Mouse (Mus musculus) cerebellum, adult (tissue): ENCODE data around the gene BC048562.

ENCODE experiments used
- ATAC-seq: cut with Nextera tagmentation; 2 replicates; pipeline ENCODE4 v1.9.2; 2017; ENCODE audit warnings: mild to moderate bottlenecking, moderate library complexity, mixed read lengths; ENCODE audit not compliant: insufficient number of reproducible peaks, low FRiP score, low TSS enrichment

The BC048562 gene

DNA sequence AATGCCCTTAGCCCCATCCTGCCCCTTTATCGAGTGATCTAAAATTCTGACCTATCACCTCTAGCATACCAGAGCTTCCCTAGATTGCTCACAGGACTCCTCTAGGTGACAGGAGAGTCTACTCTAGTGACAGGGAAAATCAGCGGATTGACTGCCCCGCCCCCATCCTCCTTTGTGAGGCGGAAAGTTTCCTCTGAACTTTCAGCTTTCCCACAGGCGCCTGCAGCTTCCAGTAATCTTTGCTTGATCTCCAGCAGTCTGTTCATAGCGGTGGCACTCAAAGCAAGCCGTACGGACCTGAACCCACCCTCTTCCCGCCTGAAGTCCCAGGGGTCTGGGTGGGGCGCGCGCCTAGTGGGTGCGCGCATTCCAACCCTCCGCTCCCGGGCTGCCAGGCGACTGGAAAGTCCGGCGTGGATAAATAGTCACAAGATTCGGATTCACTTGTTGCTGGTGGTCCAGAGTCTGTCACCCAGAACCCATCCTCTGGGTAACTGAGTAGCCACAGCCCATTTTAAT is 42.4 kb downstream of the BC048562 start:
- ATAC-seq, result no peak

DNA sequence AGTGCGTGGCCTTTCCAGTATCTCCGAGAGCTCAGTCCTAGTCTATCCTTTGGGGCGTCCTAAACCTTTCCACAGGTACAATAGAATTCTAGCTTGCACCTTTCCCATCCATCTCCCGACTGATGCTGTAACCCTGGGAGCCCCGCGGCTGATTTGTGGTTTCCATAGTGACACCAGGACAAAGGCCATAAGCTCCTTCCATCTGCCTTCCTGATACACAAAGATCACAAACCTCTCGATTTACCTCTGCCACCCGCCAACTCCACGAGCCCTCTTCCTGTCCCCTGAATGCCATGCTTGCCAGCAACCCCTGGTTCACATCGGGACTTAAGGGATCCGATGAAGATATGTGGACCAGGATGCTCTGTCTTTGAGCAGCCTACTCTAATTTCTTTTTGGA is 43.0 kb downstream of the BC048562 start:
- no peak for ATAC-seq

DNA sequence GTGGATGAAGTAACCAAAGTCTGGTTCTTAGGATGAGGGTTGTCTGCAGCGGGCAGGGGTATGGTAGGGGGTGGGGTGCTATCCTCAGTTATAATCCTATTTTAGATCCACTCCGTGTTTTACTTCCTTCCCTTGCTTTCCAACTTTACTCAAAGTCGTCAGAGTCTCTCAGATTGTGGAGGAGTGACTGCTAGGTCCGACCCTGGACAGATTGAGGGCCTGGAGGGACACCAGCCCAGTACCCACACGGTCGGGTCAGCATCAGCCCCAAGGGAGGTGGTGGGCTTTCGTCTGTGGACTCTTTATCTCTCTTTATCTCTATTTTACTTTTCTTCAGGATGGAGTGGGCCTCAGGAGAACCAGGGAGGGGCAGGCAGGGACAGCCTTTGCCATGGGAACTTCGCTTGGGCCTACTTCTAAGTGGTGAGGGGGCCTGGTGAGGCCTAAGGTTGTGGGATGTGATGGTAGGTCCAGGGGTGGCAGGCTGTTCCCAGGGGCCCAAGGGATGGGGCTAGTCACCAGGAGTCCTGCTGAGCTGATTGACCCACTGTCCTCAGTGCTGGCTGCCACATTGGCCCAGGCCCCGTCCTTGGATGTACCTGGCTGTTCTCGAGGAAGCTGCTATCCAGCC is 43.6 kb downstream of the BC048562 start, which contains the start of gene Lamb2:
TSS of gene Lamb2 (plus strand) at position 16 of the 631 bp plus-strand sequence.
- no peak for ATAC-seq

DNA sequence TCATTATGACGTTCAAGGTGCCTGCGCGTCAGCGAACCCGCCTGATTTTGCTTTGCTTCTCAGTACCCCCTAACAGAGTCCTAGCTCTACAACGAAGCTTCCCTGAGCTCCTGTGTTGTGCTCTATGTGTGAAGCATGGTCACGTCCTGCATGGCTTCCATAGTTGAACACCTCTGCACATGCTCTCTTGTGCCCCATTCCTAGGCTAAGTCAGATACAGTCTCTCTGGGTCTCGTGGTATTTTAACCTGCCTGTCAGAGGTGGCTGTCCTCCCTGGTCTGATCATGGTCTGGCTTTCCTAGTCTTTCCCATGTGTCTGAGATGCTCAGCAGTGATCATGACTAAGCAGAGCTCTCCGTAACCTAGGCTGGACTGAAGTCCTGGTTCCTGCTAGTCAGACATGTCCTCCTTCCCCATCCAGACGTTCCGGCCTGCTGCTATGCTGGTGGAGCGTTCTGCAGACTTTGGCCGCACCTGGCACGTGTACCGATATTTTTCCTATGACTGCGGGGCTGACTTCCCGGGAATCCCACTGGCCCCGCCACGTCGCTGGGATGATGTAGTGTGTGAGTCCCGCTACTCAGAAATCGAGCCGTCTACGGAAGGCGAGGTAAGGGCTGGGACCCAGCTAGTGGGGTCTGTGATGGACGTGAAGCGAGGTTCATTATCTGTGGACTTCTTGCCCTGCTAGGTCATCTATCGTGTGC is 44.7 kb downstream of the BC048562 start:
- no peak for ATAC-seq

DNA sequence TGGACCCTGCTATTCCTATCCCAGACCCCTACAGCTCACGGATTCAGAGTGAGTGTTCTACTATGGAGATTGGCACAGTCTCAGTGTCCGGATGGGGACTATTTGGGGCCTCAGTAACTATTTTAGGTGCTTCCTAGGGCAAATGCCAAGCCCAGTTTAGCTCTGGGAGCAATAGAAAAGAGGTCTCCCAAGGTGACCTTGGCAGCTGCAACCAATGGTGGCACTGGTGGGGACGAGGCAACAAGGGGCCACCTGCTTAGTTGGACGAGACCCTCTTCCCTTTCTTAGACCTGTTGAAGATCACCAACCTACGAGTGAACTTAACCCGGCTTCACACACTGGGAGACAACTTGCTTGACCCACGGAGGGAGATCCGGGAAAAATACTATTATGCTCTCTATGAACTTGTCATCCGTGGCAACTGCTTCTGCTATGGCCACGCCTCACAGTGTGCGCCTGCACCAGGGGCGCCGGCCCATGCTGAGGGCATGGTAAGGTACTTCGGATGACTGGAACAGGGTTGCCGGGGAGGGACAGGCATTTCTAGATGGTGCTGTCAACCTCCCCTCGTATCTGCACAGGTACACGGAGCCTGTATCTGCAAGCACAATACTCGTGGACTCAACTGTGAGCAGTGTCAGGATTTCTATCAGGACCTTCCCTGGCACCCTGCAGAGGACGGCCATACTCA is 45.4 kb downstream of the BC048562 start:
- ATAC-seq, result no peak

DNA sequence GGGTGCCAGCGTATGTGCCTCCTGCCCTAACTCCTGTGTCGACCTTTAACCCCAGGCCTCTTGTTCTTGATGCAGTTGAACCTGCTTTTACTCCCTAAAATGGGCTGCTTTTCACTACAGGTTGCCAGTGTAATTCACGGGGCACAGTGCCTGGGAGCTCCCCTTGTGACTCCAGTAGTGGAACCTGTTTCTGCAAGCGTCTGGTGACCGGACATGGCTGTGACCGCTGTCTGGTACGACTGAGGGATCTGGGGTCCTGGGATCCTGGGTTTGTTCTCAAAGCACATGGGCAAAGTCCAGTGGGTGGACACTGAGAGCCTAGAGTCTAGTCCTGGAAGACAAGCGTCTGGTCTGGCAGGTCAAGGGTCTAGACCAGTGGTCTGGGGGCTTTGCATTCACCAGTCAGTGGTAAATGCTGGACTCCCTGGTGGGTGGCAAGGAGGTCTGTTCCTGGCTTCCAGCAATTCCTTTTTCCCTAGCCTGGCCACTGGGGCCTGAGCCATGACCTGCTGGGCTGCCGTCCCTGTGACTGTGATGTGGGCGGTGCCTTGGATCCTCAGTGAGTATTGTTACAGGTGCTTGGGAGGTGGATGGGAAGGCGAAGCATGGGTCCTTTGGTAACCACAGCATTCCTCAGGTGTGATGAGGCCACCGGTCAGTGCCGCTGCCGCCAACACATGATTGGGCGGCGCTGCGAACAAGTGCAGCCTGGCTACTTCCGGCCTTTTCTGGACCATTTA is 46.9 kb downstream of the BC048562 start:
- ATAC-seq, result no peak

DNA sequence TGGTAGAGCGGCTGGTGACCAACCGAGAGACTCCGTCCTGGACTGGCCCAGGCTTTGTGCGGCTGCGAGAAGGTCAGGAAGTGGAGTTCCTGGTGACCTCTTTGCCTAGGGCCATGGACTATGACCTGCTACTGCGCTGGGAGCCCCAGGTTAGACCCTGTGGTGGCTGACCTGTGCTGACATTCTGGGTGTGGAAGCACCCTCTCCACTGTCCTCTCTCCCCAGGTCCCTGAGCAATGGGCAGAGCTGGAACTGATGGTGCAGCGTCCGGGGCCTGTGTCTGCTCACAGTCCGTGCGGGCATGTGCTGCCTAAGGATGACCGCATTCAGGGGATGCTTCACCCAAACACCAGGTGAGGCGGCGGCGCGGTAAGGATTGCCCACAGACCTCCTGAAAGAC is 47.7 kb downstream of the BC048562 start:
- ATAC-seq, result no peak

DNA sequence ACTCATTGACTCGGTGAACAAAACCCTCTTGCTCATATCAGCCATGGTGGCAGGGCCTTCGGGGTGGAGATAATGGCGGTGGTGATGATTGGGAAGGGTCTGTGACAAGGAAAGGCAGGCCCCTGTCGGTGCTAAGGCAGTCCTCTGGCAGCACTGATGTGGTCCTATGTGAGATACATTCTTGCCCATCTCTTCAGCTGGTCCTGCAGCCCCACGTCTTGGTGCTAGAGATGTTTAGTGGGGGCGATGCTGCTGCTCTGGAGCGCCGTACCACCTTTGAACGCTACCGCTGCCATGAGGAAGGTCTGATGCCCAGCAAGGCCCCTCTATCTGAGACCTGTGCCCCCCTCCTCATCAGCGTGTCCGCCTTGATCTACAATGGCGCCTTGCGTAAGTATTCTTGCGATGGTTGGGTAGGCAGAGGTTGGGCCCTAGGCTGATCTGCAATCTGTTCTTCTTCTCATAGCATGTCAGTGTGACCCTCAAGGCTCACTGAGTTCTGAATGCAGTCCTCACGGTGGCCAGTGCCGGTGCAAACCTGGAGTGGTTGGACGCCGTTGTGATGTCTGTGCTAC is 49.1 kb downstream of the BC048562 start:
- ATAC-seq, result no peak

DNA sequence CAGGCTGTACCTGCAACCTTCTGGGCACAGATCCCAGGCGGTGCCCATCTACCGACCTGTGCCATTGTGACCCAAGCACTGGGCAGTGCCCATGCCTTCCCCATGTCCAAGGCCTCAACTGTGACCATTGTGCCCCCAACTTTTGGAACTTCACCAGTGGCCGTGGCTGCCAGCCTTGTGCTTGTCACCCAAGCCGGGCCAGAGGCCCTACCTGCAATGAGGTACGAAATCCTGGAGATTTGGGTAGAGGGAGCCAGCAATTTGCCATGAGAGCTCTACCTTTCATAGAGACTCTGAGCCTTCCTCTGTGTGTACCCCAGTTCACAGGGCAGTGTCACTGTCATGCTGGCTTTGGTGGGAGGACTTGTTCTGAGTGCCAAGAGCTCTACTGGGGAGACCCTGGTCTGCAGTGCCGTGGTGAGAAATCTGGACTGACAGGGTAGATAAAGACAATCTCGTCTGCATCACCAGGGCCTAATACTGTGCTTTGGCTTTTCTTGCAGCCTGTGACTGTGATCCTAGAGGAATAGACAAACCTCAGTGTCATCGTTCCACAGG is 50.8 kb downstream of the BC048562 start:
- ATAC-seq, result no peak

DNA sequence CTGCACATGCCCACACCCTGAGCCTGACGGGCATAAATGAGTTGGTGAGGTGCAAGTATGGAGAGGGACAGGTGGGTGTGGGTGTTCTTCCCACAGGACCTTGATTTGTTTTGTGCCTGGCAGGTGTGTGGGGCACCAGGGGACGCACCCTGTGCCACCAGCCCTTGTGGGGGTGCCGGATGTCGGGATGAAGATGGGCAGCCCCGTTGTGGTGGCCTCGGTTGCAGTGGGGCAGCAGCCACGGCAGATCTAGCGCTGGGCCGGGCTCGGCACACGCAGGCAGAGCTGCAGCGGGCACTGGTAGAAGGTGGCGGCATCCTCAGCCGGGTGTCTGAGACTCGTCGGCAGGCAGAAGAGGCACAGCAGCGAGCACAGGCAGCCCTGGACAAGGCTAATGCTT is 52.1 kb downstream of the BC048562 start:
- no peak for ATAC-seq

DNA sequence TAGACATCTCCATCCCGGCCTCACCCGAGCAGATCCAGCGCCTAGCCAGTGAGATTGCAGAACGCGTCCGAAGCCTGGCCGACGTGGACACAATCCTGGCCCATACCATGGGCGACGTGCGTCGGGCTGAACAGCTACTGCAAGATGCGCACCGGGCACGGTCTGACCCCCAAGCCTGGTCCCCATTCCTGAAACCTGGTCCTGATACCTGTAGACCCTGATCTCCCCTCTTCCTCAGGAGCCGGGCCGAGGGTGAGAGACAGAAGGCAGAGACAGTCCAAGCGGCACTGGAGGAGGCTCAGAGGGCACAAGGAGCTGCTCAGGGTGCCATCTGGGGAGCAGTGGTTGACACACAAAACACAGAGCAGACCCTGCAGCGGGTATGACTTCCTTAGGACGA is 52.9 kb downstream of the BC048562 start:
- no peak for ATAC-seq

DNA sequence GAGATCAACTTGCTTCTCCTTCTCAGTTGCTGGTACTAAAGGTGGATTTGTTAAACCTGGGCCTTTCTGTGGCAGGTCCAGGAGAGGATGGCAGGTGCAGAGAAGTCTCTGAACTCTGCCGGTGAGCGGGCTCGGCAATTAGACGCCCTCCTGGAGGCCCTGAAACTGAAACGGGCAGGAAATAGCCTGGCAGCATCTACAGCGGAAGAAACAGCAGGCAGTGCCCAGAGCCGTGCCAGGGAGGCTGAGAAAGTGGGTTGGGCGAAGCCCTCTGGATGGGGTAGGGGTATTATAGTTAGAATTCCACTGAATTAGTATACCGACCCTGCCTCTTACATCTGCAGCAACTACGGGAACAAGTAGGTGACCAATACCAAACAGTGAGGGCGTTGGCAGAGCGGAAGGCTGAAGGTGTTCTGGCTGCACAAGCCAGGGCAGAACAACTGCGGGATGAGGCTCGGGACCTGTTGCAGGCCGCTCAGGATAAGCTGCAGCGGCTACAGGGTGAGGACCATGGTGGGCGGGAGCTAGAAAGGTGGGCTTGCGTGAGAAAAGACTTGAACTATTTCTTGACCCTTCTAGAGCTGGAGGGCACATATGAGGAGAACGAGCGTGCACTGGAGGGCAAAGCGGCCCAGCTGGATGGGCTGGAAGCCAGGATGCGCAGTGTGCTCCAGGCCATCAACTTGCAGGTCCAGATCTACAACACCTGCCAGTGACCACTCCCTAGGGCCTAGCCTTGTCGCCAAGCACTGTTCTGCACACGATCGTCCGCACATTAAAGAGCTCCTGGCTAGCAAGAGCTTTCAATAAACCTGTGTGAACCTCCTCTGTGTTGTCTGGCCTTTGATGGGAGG is 53.6 kb downstream of the BC048562 start:
- ATAC-seq, result no peak; the same call in 1 of the 2 replicates

DNA sequence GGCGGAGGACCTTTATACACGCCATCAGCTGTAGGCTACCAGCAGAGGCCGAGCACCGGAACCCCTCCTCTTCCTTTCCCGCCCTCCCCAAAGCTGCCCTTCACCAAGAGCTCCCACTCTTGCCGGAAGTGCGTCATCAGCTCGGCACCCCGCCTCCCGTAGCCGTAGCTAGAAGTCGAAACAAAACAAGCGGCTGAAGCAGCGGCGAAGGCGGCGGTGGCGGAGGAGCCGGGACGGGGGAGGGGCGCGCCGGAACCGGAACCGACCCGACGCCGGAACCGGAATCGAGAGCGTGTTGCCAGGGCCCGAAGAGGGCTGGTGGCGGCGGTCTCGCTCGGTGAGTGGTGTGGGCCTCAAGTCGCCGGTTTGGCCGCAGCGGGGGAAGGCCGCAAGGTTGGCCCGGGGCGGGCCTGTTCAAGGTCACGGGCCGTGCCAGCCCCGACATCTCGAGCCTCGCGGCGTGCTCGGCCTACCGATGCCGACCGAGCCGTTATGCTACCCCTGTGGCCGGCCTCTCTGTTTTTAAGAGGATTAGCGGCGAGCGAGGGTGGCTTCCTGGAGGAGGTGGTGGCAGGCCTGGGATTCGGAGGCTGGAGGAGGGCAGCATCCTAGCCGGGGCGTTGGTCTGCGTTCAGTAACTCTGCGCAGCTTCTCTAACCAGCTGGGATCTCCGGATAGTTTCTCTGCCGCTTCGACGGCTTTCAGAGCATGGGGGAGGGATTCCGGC is 54.4 kb downstream of the BC048562 start, which contains the start of gene Usp19:
TSS of gene Usp19 (plus strand) at position 44 of the 727 bp plus-strand sequence.
- ATAC-seq, result peak; percentile 90

DNA sequence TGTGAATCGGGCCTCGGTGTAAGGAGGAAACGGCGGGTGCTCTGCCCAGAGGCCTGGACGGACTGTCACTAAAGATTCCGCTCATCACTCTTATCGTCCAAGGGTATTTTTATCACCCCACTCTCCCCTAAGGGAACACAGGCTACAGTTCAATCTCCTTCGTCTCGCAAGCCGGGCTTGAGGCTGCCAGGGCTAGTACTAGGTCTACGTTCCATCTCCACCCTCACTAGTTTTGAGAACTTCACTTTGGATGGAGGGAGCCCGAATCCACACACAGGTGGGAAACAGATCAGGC is 55.0 kb downstream of the BC048562 start:
- no peak for ATAC-seq

DNA sequence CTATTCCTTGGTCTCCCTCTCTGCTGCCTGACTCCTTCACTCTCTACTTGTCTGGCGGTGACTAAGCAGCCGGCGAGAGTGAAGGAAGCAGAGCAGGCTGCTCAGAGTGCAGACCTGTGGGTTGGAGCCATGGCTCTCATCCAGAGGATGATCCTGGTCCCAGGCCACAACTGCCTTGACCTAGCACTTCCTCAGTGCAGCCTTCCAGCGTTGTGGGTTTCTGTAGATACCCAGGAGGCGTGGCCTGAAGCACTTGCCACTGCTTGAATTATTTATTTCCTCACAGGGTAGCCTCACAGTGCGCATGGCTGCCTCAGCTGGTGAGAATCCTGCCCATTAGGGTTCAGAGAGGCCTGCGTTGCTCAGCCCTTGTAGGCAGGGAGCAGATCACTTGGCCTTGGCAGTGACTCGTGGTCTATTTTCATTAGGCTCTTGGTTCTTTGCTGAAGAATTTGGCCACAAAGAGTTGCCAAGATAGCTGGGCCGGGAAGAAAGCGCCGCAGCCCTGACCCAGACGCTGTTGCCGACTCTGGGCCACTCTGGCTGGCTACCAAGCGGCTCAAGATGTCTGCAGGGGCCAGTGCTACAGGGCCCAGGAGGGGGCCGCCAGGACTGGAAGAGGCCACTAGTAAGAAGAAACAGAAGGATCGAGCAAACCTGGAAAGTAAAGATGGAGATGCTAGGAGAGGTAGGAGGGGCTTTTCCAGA is 55.9 kb downstream of the BC048562 start:
- no peak for ATAC-seq

DNA sequence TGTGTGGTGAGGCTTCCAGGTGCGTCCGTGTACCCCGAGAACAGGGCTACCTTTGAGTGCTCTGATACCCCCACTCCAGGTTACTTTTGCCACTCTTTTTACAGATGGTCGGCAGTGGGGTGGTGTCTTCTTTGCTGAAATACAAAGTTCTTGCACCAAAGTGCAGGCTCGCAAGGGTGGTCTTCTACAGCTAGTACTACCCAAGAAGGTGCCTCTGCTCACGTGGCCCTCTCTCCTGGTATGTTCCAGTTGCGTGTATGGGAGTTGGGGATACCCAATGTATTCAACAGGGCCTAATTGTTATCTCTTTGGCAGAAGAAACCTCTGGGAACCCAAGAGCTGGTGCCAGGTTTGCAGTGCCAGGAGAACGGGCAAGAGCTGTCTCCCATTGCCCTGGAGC is 57.0 kb downstream of the BC048562 start:
- ATAC-seq, result no peak

DNA sequence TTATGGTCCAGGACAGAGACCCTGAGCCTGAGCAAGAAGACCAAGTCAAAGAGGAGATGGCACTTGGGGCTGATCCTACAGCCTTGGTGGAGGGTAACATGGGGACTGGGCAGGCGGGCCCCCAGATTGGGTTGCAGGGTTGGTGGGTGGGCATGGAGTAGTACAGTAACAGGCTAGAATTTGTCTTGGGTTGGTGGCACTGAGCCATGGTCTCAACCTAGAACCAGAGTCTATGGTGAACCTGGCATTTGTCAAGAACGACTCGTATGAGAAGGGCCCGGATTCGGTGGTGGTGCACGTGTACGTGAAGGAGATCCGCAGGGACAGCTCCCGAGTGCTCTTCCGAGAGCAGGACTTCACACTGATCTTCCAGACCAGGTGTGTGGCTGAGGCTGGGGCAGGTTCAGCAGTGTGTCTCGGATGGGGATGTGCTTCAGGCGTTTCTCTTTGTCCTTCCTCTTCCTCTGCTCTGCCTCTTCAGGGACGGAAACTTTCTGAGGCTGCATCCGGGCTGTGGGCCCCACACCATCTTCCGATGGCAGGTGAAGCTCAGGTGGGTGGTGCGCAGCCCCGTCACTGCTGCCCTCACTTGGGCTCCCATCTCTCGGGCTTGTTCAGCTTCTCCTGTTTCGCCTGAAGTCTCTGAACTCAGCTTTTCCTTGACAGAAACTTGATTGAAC is 58.0 kb downstream of the BC048562 start:
- no peak for ATAC-seq
